Mouse (Mus musculus) cerebellum, postnatal 14 days (tissue): Measurements from ENCODE around the gene E4f1.

Source experiments
- DNase-seq, 2 experiments: peaks; one replicate each; pipeline ENCODE4 v3.0.0; 2021; ENCODE audit warnings: mixed read lengths in 2 of 2

E4f1 gene

GRCm38 (mm10) chr17:24414230-24414976, 55.7 kb downstream of the E4f1 start, which contains the start of gene Rnps1:
Gene Rnps1 (plus strand): TSS chr17:24414565.
- DNase-seq, result peak; percentile 97

DNA sequence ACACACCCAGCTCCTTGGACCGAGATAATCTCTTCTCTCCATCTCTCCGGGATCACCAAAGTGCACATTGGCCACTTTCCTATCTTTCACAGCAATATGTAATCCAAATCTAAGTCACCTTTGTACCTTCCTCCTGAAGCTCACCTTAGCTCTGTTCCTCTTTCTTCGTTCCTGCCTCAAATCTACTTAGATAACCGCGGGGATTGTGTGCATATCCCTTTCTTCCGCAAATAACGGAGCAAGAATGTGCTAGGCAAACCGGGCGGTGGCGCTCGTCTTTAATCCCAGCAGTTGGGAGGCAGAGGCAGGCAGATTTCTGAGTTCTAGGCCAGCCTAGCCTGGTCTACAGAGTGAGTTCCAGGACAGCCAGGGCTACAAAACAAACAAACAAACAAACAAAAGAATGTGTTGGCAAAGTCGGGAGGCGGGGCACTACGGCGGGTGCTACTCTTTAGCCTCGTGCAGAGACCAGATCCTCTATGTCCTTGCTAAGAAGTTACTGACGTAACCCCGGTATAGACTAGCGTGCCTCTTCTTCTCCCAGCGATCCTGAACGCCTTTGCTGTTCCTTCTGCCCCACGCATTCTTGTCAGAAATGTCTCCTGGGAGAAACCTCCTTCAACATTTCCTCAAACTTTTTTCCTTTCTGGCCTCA, 56.4 kb downstream of the E4f1 start:
- peak in 1 of 2 experiments; percentile 33 for DNase-seq

GRCm38 (mm10) chr17:24407116-24407803, 62.9 kb downstream of the E4f1 start:
- peak; percentile 58 to 72 for DNase-seq

DNA sequence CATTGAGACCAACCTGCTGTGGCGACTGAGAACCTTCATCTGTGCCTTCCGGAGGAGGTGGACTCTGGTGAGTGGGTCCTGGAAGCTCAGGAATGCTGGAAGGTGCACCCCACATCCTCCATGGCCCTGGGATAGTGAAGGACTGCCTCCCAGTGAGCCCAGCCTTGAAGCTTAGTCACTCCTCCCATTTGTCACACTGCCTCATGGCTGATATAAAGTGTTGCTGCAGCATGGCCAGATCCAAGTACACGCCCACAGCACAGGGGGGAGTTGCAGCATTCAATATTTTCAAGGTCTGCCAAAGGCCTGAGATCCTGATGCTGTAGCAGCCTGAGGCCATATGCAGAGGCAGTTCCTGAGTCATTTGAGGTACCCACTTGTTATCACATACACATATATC, 67.7 kb downstream of the E4f1 start:
- no peak for DNase-seq

GRCm38 (mm10) chr17:24394456-24394855, 75.7 kb downstream of the E4f1 start:
- peak in 1 of 2 experiments; percentile 24 for DNase-seq
